Mouse (Mus musculus): Measurements from ENCODE around the gene Dpyd. TPM values are rescaled to one million over a fixed set of nuclear protein-coding genes. Genes with fewer than 3 reads are reported as not detected.

Gene Dpyd
- 4.7 and 6.6 TPM in 2 replicates for polyA plus RNA-seq (2015; fragmentation: Nextera tagmentation; extraction: Ambion mirVana)

DNA sequence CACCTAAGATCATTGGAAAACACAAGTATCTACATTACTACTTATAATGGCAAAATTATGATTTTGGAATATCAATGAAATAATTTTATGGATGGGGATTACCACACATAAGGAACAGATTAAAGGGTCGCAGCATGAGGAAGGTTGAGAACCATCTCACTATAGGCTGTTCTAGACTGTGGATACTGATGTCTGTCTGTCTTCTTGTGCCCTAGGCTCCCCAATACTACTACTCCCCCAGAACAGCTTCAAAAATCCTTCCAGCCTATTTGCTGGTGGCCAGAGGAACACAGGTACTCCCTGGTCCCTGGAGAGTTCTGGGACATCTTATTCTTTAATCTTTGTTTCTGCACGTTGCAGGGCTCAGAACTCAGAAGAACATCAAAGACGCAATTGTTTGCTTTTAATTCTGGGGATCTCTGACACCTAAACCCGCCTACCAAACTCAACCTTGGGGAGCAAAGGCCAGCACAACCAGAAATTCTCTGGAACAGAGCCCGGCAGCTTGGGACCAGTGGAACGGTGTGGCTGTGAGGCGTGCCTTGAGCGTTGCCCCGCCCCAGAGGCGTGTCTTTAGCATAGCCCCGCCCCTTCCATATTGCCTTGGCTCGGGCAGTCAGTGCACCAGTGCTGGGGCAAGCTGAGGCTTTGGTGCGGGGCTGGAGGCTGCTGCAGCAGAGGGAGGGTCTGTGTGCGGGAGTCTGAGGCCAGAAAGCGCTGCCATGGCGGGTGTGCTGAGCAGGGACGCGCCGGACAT, at the start of gene Dpyd:
Gene Dpyd, plus strand, starts transcription at position 576 of the 757 bp plus-strand sequence.
- Histone ChIP-seq H3K27ac (replicated peaks) (no peak within 1 kb of the TSS), H3K4me2 (replicated peaks) (peak within 1 kb of the TSS; percentile 67), H3K36me3 (no peaks in the 10 kb centered on the region), H3K4me3 (peak within 1 kb of the TSS; percentile 50), H3K27me3 (no peaks in the 10 kb centered on the region), H3K9me3 (no peaks in the 10 kb centered on the region), H3K4me1 (no peaks in the 10 kb centered on the region), H3K9ac (replicated peaks) (peak within 1 kb of the TSS; percentile 37)
- peak; percentile 100 for ATAC-seq (replicated peaks)
- 6% methylated on average over 19 of the region's 19 CpGs for whole genome bisulfite sequencing

DNA sequence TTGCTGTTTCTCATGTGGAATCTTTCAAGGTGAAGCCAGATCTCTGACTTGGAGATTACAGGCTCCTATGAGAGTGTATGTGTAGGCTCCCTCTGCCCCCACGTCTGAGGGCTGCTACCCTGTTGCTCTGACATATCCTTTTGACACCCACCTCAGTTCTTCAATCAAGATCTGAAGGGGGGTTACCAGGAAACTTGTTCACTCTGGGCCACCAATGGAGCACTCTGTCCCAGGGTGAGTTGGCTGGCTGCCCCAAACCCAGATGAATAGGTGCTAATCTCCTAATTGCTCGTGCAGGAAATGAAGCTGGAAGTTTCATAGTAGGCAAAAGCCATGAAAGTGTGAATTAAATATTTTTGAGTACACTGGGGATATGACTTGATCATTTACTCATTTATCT, 24.3 kb upstream of the Dpyd start:
- peak; percentile 67 for ATAC-seq (replicated peaks)
- H3K4me2 ChIP-seq (replicated peaks), result no peak overlapping the region
- 5% methylated on average over 2 of the region's 2 CpGs for WGBS

DNA sequence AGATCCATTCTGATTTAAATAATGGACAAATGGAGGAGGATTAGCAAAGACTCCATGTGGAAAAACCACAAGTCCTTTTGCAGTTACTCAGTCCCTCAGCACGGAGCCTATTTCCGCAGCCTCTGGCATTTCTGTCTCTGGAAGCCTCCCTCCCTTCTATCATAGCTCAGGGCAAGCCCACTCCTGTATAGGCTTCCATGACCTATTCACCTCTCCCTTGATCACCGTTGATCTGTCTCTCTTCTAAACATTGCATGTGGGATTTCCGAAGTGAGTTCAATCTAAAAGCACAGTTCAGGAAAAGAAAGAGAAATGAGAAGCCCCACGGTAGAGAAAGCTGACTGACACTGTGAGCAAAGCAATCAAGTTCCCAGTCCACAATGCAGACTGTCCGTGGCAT, 20.2 kb upstream of the Dpyd start:
- no peaks in the 10 kb centered on the region for H3K4me1 ChIP-seq
- ATAC-seq (replicated peaks), result no peak
- 51% methylated on average over 6 of the region's 6 CpGs for WGBS

More for the DNA sequence above, 24.3 kb upstream of the Dpyd start:
- no peak overlapping the region for H3K9ac ChIP-seq (replicated peaks)
- H3K4me1 ChIP-seq, result no peaks in the 10 kb centered on the region
- no peaks in the 10 kb centered on the region for H3K27me3 ChIP-seq
- no peaks in the 10 kb centered on the region for H3K36me3 ChIP-seq
- H3K27ac ChIP-seq (replicated peaks), result no peak overlapping the region
- H3K9me3 ChIP-seq, result no peaks in the 10 kb centered on the region
- no peak overlapping the region for H3K4me3 ChIP-seq

GRCm38 (mm10) chr3:118547551-118548210, 14.2 kb upstream of the Dpyd start:
- H3K9me3 ChIP-seq, result no peaks in the 10 kb centered on the region
- H3K9ac ChIP-seq (replicated peaks), result no peak overlapping the region
- H3K4me2 ChIP-seq (replicated peaks), result no peak overlapping the region
- no peaks in the 10 kb centered on the region for H3K27me3 ChIP-seq
- 0 out of 2 replicates have a peak, but pooled peaks cover 2% of the 10 kb centered on the region for H3K4me1 ChIP-seq
- H3K36me3 ChIP-seq, result no peaks in the 10 kb centered on the region
- no peak for ATAC-seq (replicated peaks)
- WGBS, result 47% methylated on average over 4 of the region's 4 CpGs
- H3K27ac ChIP-seq (replicated peaks), result no peak overlapping the region
- no peak overlapping the region for H3K4me3 ChIP-seq

More for the DNA sequence above, 20.2 kb upstream of the Dpyd start:
- H3K4me3 ChIP-seq, result no peak overlapping the region
- no peaks in the 10 kb centered on the region for H3K36me3 ChIP-seq
- no peak overlapping the region for H3K9ac ChIP-seq (replicated peaks)
- H3K27ac ChIP-seq (replicated peaks), result no peak overlapping the region
- H3K4me2 ChIP-seq (replicated peaks), result no peak overlapping the region
- H3K27me3 ChIP-seq, result no peaks in the 10 kb centered on the region
- H3K9me3 ChIP-seq, result no peaks in the 10 kb centered on the region

GRCm38 (mm10) chr3:118557605-118558004, 4.3 kb upstream of the Dpyd start:
- Histone ChIP-seq H3K27me3 (no peaks in the 10 kb centered on the region), H3K36me3 (no peaks in the 10 kb centered on the region), H3K9me3 (no peaks in the 10 kb centered on the region), H3K4me2 (replicated peaks) (no peak overlapping the region), H3K4me1 (no peaks in the 10 kb centered on the region), H3K9ac (replicated peaks) (no peak overlapping the region), H3K4me3 (no peak overlapping the region), H3K27ac (replicated peaks) (no peak overlapping the region)
- ATAC-seq (replicated peaks), result no peak
- WGBS, result 75% methylated on average over 1 of the region's 1 CpGs

GRCm38 (mm10) chr3:118559936-118560335, 2.0 kb upstream of the Dpyd start:
- Histone ChIP-seq H3K4me2 (replicated peaks) (no peak overlapping the region), H3K36me3 (no peaks in the 10 kb centered on the region), H3K9me3 (no peaks in the 10 kb centered on the region), H3K27me3 (no peaks in the 10 kb centered on the region), H3K9ac (replicated peaks) (no peak overlapping the region), H3K4me3 (no peak overlapping the region), H3K27ac (replicated peaks) (no peak overlapping the region), H3K4me1 (no peaks in the 10 kb centered on the region)
- ATAC-seq (replicated peaks), result no peak
- WGBS, result 89% methylated on average over 2 of the region's 2 CpGs

DNA sequence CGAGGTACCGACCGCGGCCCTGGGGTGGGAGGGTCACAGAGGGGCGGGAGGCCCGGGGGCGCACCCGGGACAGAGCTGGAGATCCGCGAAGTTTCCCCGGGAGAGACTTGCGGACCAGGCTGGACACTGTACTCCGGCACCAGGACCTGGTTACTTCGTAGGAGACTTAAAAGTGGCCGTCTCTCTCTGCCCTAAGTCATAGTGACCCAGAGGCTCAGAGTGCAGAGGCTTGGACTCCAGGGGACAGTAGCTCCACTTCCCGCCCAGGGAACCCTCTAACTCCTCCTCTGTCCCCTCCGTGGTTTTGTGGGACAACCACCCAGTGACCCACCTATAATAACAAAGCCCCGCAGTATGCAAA, 362 bp downstream of the Dpyd start:
- ATAC-seq (replicated peaks), result no peak

GRCm38 (mm10) chr3:118566779-118567178, 4.8 kb downstream of the Dpyd start:
- H3K4me2 ChIP-seq (replicated peaks), result no peak overlapping the region
- no peaks in the 10 kb centered on the region for H3K36me3 ChIP-seq
- no peaks in the 10 kb centered on the region for H3K27me3 ChIP-seq
- no peak for ATAC-seq (replicated peaks)
- no peaks in the 10 kb centered on the region for H3K4me1 ChIP-seq
- 78% methylated on average over 5 of the region's 5 CpGs for WGBS
- no peak overlapping the region for H3K9ac ChIP-seq (replicated peaks)
- no peaks in the 10 kb centered on the region for H3K9me3 ChIP-seq
- no peak overlapping the region for H3K27ac ChIP-seq (replicated peaks)
- no peak overlapping the region for H3K4me3 ChIP-seq

More for the DNA sequence above, 362 bp downstream of the Dpyd start:
- H3K36me3 ChIP-seq, result no peaks in the 10 kb centered on the region
- H3K27ac ChIP-seq (replicated peaks), result no peak overlapping the region
- H3K4me1 ChIP-seq, result no peaks in the 10 kb centered on the region
- peak overlapping the region; percentile 50 for H3K4me3 ChIP-seq
- no peaks in the 10 kb centered on the region for H3K27me3 ChIP-seq
- H3K9me3 ChIP-seq, result no peaks in the 10 kb centered on the region
- H3K4me2 ChIP-seq (replicated peaks), result peak overlapping the region; percentile 67
- peak overlapping the region; percentile 37 for H3K9ac ChIP-seq (replicated peaks)
- WGBS, result 0% methylated on average over 17 of the region's 18 CpGs

- Histone ChIP-seq H3K27ac (replicated peaks) (no peak overlapping the region), H3K4me3 (no peak overlapping the region), H3K4me1 (no peaks in the 10 kb centered on the region), H3K36me3 (no peaks in the 10 kb centered on the region), H3K27me3 (no peaks in the 10 kb centered on the region), H3K9ac (replicated peaks) (no peak overlapping the region), H3K9me3 (no peaks in the 10 kb centered on the region), H3K4me2 (replicated peaks) (no peak overlapping the region)
- WGBS, result 73% methylated on average over 7 of the region's 7 CpGs
- ATAC-seq (replicated peaks), result no peak
Observed at GRCm38 (mm10) chr3:118570197-118570596, 8.3 kb downstream of the Dpyd start.

DNA sequence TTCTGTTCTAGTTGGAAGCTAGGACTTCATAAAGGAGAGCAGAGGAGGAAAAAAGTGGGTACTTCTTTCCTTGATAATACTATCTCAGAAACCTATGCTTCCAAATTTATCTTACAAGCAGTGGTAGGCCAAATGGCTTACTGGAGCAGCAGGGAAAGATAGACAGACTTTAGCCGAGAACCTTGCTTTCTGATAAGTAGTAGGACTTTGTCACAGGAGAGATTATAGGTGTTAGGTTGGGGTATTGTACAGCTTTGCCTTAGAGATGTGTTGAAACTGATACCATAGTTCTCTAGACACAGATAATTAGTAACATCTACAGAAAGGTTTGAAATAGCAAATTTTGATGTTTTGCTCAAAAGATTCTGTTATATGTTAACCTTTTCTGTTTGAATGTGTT, 28.6 kb downstream of the Dpyd start:
- Histone ChIP-seq H3K4me2 (replicated peaks) (no peak overlapping the region), H3K27me3 (no peaks in the 10 kb centered on the region), H3K9ac (replicated peaks) (no peak overlapping the region), H3K4me3 (no peak overlapping the region), H3K4me1 (no peaks in the 10 kb centered on the region), H3K27ac (replicated peaks) (no peak overlapping the region), H3K9me3 (no peaks in the 10 kb centered on the region), H3K36me3 (no peaks in the 10 kb centered on the region)
- no peak for ATAC-seq (replicated peaks)
- 91% methylated on average over 1 of the region's 1 CpGs for WGBS

GRCm38 (mm10) chr3:118594864-118595263, 32.9 kb downstream of the Dpyd start:
- no peak for ATAC-seq (replicated peaks)
- H3K4me2 ChIP-seq (replicated peaks), result no peak overlapping the region
- H3K27ac ChIP-seq (replicated peaks), result no peak overlapping the region
- H3K4me3 ChIP-seq, result no peak overlapping the region
- H3K9ac ChIP-seq (replicated peaks), result no peak overlapping the region
- no peaks in the 10 kb centered on the region for H3K27me3 ChIP-seq
- no peaks in the 10 kb centered on the region for H3K36me3 ChIP-seq
- no peaks in the 10 kb centered on the region for H3K9me3 ChIP-seq
- H3K4me1 ChIP-seq, result no peaks in the 10 kb centered on the region
- WGBS, result 77% methylated on average over 4 of the region's 4 CpGs

- Histone ChIP-seq H3K36me3 (no peaks in the 10 kb centered on the region), H3K27ac (replicated peaks) (no peak overlapping the region), H3K4me2 (replicated peaks) (no peak overlapping the region), H3K4me3 (no peak overlapping the region), H3K4me1 (no peaks in the 10 kb centered on the region), H3K9ac (replicated peaks) (no peak overlapping the region), H3K9me3 (no peaks in the 10 kb centered on the region), H3K27me3 (no peaks in the 10 kb centered on the region)
- ATAC-seq (replicated peaks), result no peak
- WGBS, result 87% methylated on average over 2 of the region's 2 CpGs
Observed at GRCm38 (mm10) chr3:118595693-118596092, 33.8 kb downstream of the Dpyd start.

Measured in forebrain, embryonic 15.5 days (tissue).